20 mouse cellular contexts compared by ENCODE assay signal in the genomic region with DNA sequence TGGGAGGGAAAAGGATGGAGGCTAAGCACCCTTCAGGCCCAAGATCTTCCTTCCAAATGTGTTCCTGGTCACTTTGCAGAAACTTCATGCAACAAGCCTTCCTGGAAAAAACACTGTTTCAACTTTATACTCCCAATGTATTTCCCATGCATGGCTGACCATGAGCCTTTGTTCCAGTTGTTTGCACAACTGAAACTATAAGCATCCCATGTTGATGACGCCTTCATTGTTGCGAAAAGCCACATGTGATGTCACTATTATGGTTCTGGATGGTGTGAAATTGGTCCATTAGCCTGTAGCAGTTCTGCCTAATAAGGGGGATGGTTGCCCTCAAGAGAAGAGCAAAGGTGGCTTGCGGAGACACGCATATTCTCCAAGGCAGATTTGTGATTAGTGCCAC. TPM values are rescaled to one million over a fixed set of nuclear protein-coding genes. Genes with fewer than 3 reads are reported as not detected.
A peak's percentile ranks its signal among the peaks of the same experiment; 100 is the strongest.
DNase-seq lines count a peak whose midpoint lies in the region; TF ChIP-seq lines count a peak whose summit lies in the region.
"Had no signal": no experiment of that assay in that cellular context is flagged by ENCODE, and none has a peak within 500 bp of the region (broad histone marks: within the 10 kb centered on the region; RNA-seq: fewer than 3 reads in every experiment).

No protein-coding gene starts in this region.

- TF ChIP-seq CTCF in layer of hippocampus, adult 2 months (conservative IDR thresholded peaks at IDR 0.05): no peak

- peak; percentile 35 for DNase-seq in NIH3T3 (ENCODE audit: low read depth)
- peak; percentile 61 for DNase-seq in adipocyte (ENCODE audit: low spot score)
- DNase-seq in fat pad, adult 2 months (ENCODE audit: extremely low read depth, low read depth, low spot score): peak; percentile 51
- DNase-seq in layer of hippocampus, adult 2 months (ENCODE audit: low spot score in 2 of 2): no peak
- no peak for DNase-seq in kidney, adult 18-20 months
- DNase-seq in spleen, postnatal 4 days (ENCODE audit: low spot score in 2 of 2): no peak
- DNase-seq: adrenal gland, adult 2 months; adrenal gland, postnatal 10 days; adrenal gland, postnatal 25 days; cerebellum, adult 11 months; cerebellum, adult 18-20 months; cerebellum, adult 8-10 months; cerebellum, adult 9-11 months; cerebellum, postnatal 14 days; cerebellum, postnatal 36 days; embryo, embryonic 11 days had no signal

- no peak overlapping the region for H3K27ac ChIP-seq in layer of hippocampus, adult 2 months
- H3K27ac ChIP-seq: embryonic facial prominence, embryonic 12.5 days; forebrain, embryonic 10.5 days; forebrain, embryonic 12.5 days had no signal

- H3K4me3 ChIP-seq in layer of hippocampus, adult 2 months: no peak overlapping the region
- H3K4me3 ChIP-seq: embryonic facial prominence, embryonic 12.5 days; forebrain, embryonic 10.5 days; forebrain, embryonic 12.5 days had no signal

RNA-seq across cellular contexts. Expression of a gene that starts 47.4 kb away (rescaled TPM):
- total RNA-seq in layer of hippocampus, adult 2 months (2021): 10 to 100 TPM; 88.6 to 89.5 TPM
- total RNA-seq: MEL had no signal

Comparison
In these comparisons a context has a peak if more than half of its experiments do, and no peak if none do; other contexts are left out.
1. DNase-seq: peak in NIH3T3 (single experiment), adipocyte (single experiment) and fat pad, adult 2 months (single experiment); none in layer of hippocampus, adult 2 months (0 of 2), kidney, adult 18-20 months (single experiment) and spleen, postnatal 4 days (0 of 2).